Mouse (Mus musculus): ENCODE measurements at regions not wholly inside any gene's neighbourhood (a gene's known extent, or its start where the extent isn't known, plus 50 kb on each side); places are given as distances from the start of the nearest gene placed in this dataset.

- TF ChIP-seq CTCF (IDR thresholded peaks at IDR 0.05; ENCODE audit: control insufficient read depth, insufficient read depth, insufficient replicate concordance, low read depth, low read length) = no peak
- no peak for TF ChIP-seq POLR2A (IDR thresholded peaks at IDR 0.05; ENCODE audit: control insufficient read depth, low read depth, low read length)
Observed at GRCm38 (mm10) chr5:101496924-101497697, 167.7 kb downstream of the Nkx6-1 start.
